Comparison of ENCODE assay signal across 10 mouse cellular contexts in genomic region chr10:121477433-121477832, GRCm38 (mm10). TPM values are rescaled to one million over a fixed set of nuclear protein-coding genes. Genes with fewer than 3 reads are reported as not detected.
DNase-seq lines count a peak whose midpoint lies in the region; ATAC-seq lines count a peak whose summit lies in the region.
"Had no signal": no experiment of that assay in that cellular context is flagged by ENCODE, and none has a peak within 500 bp of the region (broad histone marks: within the 10 kb centered on the region; RNA-seq: fewer than 3 reads in every experiment).

No protein-coding gene starts in this region.

- no peak for ATAC-seq in heart, embryonic 15.5 days (replicated peaks; ENCODE audit: insufficient number of reproducible peaks, insufficient read depth, low FRiP score, low read depth)
- ATAC-seq in intestine, embryonic 14.5 days (replicated peaks; ENCODE audit: low FRiP score, low TSS enrichment, low read depth) = no peak
- ATAC-seq in midbrain, embryonic 16.5 days = no peak

- DNase-seq in heart, postnatal 14 days = no peak
- DNase-seq in embryo, embryonic 10 days (ENCODE audit: low spot score) = peak; percentile 32
- DNase-seq in intestine, embryonic 14.5 days (ENCODE audit: low spot score) = no peak
- no peak for DNase-seq in adrenal gland, adult 18-20 months (ENCODE audit: low spot score in 2 of 2)
- DNase-seq in layer of hippocampus, adult 8-10 months (ENCODE audit: low spot score in 2 of 2) = no peak
- no peak for DNase-seq in adrenal gland, postnatal 25 days
- DNase-seq: cerebellum, postnatal 25 days had no signal

- H3K4me2 ChIP-seq in heart, embryonic 15.5 days = peak overlapping the region; percentile 74
- H3K4me2 ChIP-seq in intestine, embryonic 14.5 days (ENCODE audit: low read length) = peak overlapping the region; percentile 55; the same call in 1 of the 2 replicates
- 0 out of 2 replicates have a peak overlapping the region, but pooled peaks have one; percentile 2 for H3K4me2 ChIP-seq in midbrain, embryonic 16.5 days (ENCODE audit: low read length)

- peak overlapping the region; percentile 27; the same call in 1 of the 2 replicates for H3K9ac ChIP-seq in heart, embryonic 15.5 days
- peak overlapping the region; percentile 20; the same call in 1 of the 2 replicates for H3K9ac ChIP-seq in intestine, embryonic 14.5 days (ENCODE audit: low read length)
- H3K9ac ChIP-seq in midbrain, embryonic 16.5 days (ENCODE audit: low read depth, low read length) = no peak overlapping the region

- no peaks in the 10 kb centered on the region for H3K9me3 ChIP-seq in heart, embryonic 15.5 days (replicated peaks)
- H3K9me3 ChIP-seq in intestine, embryonic 14.5 days (ENCODE audit: control insufficient read depth, low read length) = no peaks in the 10 kb centered on the region
- H3K9me3 ChIP-seq in midbrain, embryonic 16.5 days (replicated peaks; ENCODE audit: control insufficient read depth, low read length, poor library complexity, severe bottlenecking) = no peaks in the 10 kb centered on the region

- H3K36me3 ChIP-seq in heart, embryonic 15.5 days = no peaks in the 10 kb centered on the region
- no peaks in the 10 kb centered on the region for H3K36me3 ChIP-seq in intestine, embryonic 14.5 days (ENCODE audit: control insufficient read depth, insufficient read depth, low read length)
- no peaks in the 10 kb centered on the region for H3K36me3 ChIP-seq in midbrain, embryonic 16.5 days (ENCODE audit: control insufficient read depth, insufficient read depth, low read length)

- peak overlapping the region; percentile 83 for H3K4me3 ChIP-seq in heart, embryonic 15.5 days
- 0 out of 2 replicates have a peak overlapping the region, but pooled peaks have one; percentile 95 for H3K4me3 ChIP-seq in intestine, embryonic 14.5 days (ENCODE audit: low read depth, low read length)
- H3K4me3 ChIP-seq in midbrain, embryonic 16.5 days (ENCODE audit: low read depth, low read length) = no peak overlapping the region

- 16% methylated on average over 10 of the region's 10 CpGs for WGBS in heart, embryonic 15.5 days
- 31% methylated on average over 10 of the region's 10 CpGs for WGBS in intestine, embryonic 14.5 days
- 8% methylated on average over 10 of the region's 10 CpGs for WGBS in midbrain, embryonic 16.5 days

- peaks cover 34% of the 10 kb centered on the region for H3K4me1 ChIP-seq in heart, embryonic 15.5 days (replicated peaks)
- H3K4me1 ChIP-seq in intestine, embryonic 14.5 days (replicated peaks; ENCODE audit: control insufficient read depth, insufficient read depth, low read length) = peaks cover 27% of the 10 kb centered on the region
- peaks cover 17% of the 10 kb centered on the region for H3K4me1 ChIP-seq in midbrain, embryonic 16.5 days (ENCODE audit: control insufficient read depth, insufficient read depth, low read length)

- H3K27ac ChIP-seq in heart, embryonic 15.5 days = peak overlapping the region; percentile 84
- H3K27ac ChIP-seq in intestine, embryonic 14.5 days (ENCODE audit: low read depth) = peak overlapping the region; percentile 76
- H3K27ac ChIP-seq in midbrain, embryonic 16.5 days (ENCODE audit: low read length) = peak overlapping the region; percentile 19; the same call in 1 of the 2 replicates
- H3K27ac ChIP-seq: left cerebral cortex, adult 2 months had no signal

- H3K27me3 ChIP-seq in heart, embryonic 15.5 days = no peaks in the 10 kb centered on the region
- no peaks in the 10 kb centered on the region for H3K27me3 ChIP-seq in intestine, embryonic 14.5 days (replicated peaks; ENCODE audit: control insufficient read depth, insufficient read depth, low read length)
- H3K27me3 ChIP-seq in midbrain, embryonic 16.5 days (ENCODE audit: control insufficient read depth, insufficient read depth, low read depth, low read length) = peaks cover 10% of the 10 kb centered on the region

- intact Hi-C loops in heart, postnatal 14 days (cut with DNase I) = loop anchor here (2.0 to 5.0 kb wide), 2 partner anchors 35 to 69 kb away; no protein-coding TSS in a partner anchor

RNA-seq across cellular contexts. Expression of gene Rassf3, which starts 1.3 kb away (rescaled TPM):
- 20.9 and 22.2 TPM in 2 replicates for polyA plus RNA-seq in heart, embryonic 15.5 days (2015; fragmentation: Nextera tagmentation; extraction: Ambion mirVana)
- total RNA-seq in heart, postnatal 14 days (2021) = 100 to 1,000 TPM; 120 to 125 TPM
- 20.9 and 24.6 TPM in 2 replicates for polyA plus RNA-seq in intestine, embryonic 14.5 days (2014; fragmentation: Nextera tagmentation; extraction: Ambion mirVana)
- polyA plus RNA-seq in midbrain, embryonic 16.5 days (2015; fragmentation: Nextera tagmentation; extraction: Ambion mirVana) = 4.2 and 4.6 TPM in 2 replicates
- 10 to 100 TPM; 39.2 to 44.8 TPM for total RNA-seq in adrenal gland, adult 18-20 months (2021)
- 10 to 100 TPM in 3 of 4 experiments, 1 to 10 TPM in 1; 9.3 to 20.4 (median 15.3) TPM for total RNA-seq in layer of hippocampus, adult 8-10 months (2022)
- total RNA-seq in adrenal gland, postnatal 25 days (2021) = 33.3 and 36.8 TPM in 2 replicates

Comparison
In these comparisons a context has a peak if more than half of its experiments do, and no peak if none do; other contexts are left out.
1. H3K27ac ChIP-seq: peak in every context shown above with its lines; median percentile 84 in heart, embryonic 15.5 days; 76 in intestine, embryonic 14.5 days; 19 in midbrain, embryonic 16.5 days.
2. H3K4me2 ChIP-seq: peak in every context shown above with its lines; median percentile 74 in heart, embryonic 15.5 days; 55 in intestine, embryonic 14.5 days; 2 in midbrain, embryonic 16.5 days.